Mouse (Mus musculus): ENCODE measurements around the gene Uhrf1bp1.

DNA sequence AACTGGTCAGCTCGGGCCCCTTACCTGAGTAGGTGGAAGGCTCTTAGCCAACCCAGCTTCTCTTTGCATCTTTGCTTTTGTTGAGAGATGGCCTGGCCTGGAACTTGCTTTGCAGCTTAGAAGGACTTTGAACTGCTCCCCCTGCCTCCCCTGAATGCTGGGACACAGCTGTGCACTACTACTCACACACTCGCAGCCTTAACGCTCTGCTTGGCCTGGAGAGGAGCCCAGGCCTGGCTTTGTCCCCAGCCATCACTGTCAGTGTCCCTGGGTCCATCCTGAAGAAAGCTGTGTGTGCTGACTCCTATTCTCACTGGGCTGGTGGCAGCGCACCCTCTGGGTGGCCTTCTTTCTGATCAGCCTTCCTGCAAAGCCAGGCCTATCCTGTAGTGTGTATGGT lies 64.4 kb downstream of the Uhrf1bp1 start:
- no peak; the same call in 1 of the 2 replicates for TF ChIP-seq CTCF (IDR thresholded peaks at IDR 0.05)
- no peak for TF ChIP-seq EP300 (IDR thresholded peaks at IDR 0.05)

Measured in lung, postnatal 0 days (tissue).